Comparison of ENCODE assay signal across 12 mouse cellular contexts in genomic region chr10:83049174-83049780, GRCm38 (mm10).
DNase-seq lines count a peak whose midpoint lies in the region; ATAC-seq and TF ChIP-seq lines count a peak whose summit lies in the region.
"Had no signal": no experiment of that assay in that cellular context is flagged by ENCODE, and none has a peak within 500 bp of the region (broad histone marks: within the 10 kb centered on the region; RNA-seq: fewer than 3 reads in every experiment).

No protein-coding gene starts in this region.

- ATAC-seq in midbrain, embryonic 11.5 days (ENCODE audit: low FRiP score): 0 out of 2 replicates have a peak, but pooled peaks have one; percentile 50
- ATAC-seq: liver, embryonic 12.5 days had no signal

- peaks cover 4% of the 10 kb centered on the region; the same call in 1 of the 2 replicates for H3K36me3 ChIP-seq in hindbrain, embryonic 10.5 days
- H3K36me3 ChIP-seq in midbrain, embryonic 11.5 days (ENCODE audit: control insufficient read depth, insufficient read depth, low read length): no peaks in the 10 kb centered on the region
- H3K36me3 ChIP-seq: embryonic facial prominence, embryonic 12.5 days had no signal

- DNase-seq in layer of hippocampus, adult 2 months (ENCODE audit: low spot score in 2 of 2): peak in 1 of 2 experiments; percentile 38
- DNase-seq in layer of hippocampus, postnatal 14 days (ENCODE audit: low spot score in 2 of 2): no peak
- DNase-seq in hindbrain, embryonic 10.5 days (ENCODE audit: low spot score): no peak
- no peak for DNase-seq in midbrain, embryonic 11.5 days (ENCODE audit: low spot score, missing footprints)
- peak; percentile 39 for DNase-seq in right cerebral cortex, postnatal 14 days
- DNase-seq in thymus, adult 18-20 months: no peak
- no peak for DNase-seq in adrenal gland, postnatal 10 days
- DNase-seq in heart, adult 8-10 months (ENCODE audit: low spot score): no peak
- DNase-seq: kidney, postnatal 36 days had no signal

- 70% methylated on average over 12 of the region's 12 CpGs for WGBS in hindbrain, embryonic 10.5 days
- 62% methylated on average over 12 of the region's 12 CpGs for WGBS in midbrain, embryonic 11.5 days

- peak overlapping the region; percentile 0; the same call in 1 of the 2 replicates for H3K4me3 ChIP-seq in layer of hippocampus, adult 2 months
- no peak overlapping the region for H3K4me3 ChIP-seq in hindbrain, embryonic 10.5 days
- no peak overlapping the region for H3K4me3 ChIP-seq in midbrain, embryonic 11.5 days (ENCODE audit: low read depth, low read length)
- H3K4me3 ChIP-seq: embryonic facial prominence, embryonic 12.5 days; liver, embryonic 12.5 days; megakaryocyte, embryonic 14.5 days had no signal

- no peak overlapping the region for H3K9ac ChIP-seq in midbrain, embryonic 11.5 days (ENCODE audit: low read length)
- H3K9ac ChIP-seq: embryonic facial prominence, embryonic 12.5 days; liver, embryonic 12.5 days had no signal

- peaks cover 9% of the 10 kb centered on the region; the same call in 1 of the 2 replicates for H3K4me1 ChIP-seq in hindbrain, embryonic 10.5 days (replicated peaks)
- H3K4me1 ChIP-seq in midbrain, embryonic 11.5 days (ENCODE audit: control insufficient read depth, insufficient read depth, low read length): no peaks in the 10 kb centered on the region

- TF ChIP-seq CTCF in layer of hippocampus, adult 2 months (conservative IDR thresholded peaks at IDR 0.05): no peak

- H3K27ac ChIP-seq in layer of hippocampus, adult 2 months: peak overlapping the region; percentile 62; the same call in 1 of the 2 replicates
- H3K27ac ChIP-seq in hindbrain, embryonic 10.5 days: peak overlapping the region; percentile 53; the same call in 1 of the 2 replicates
- no peak overlapping the region for H3K27ac ChIP-seq in midbrain, embryonic 11.5 days (ENCODE audit: low read depth, low read length)
- H3K27ac ChIP-seq: embryonic facial prominence, embryonic 12.5 days; liver, embryonic 12.5 days had no signal

- H3K27me3 ChIP-seq in hindbrain, embryonic 10.5 days (ENCODE audit: insufficient read depth, poor library complexity, severe bottlenecking): no peaks in the 10 kb centered on the region
- no peaks in the 10 kb centered on the region for H3K27me3 ChIP-seq in midbrain, embryonic 11.5 days (ENCODE audit: control insufficient read depth, insufficient read depth, low read length)
- H3K27me3 ChIP-seq: embryonic facial prominence, embryonic 12.5 days; liver, embryonic 12.5 days; megakaryocyte, embryonic 14.5 days had no signal

- no peaks in the 10 kb centered on the region for H3K9me3 ChIP-seq in hindbrain, embryonic 10.5 days
- no peaks in the 10 kb centered on the region for H3K9me3 ChIP-seq in midbrain, embryonic 11.5 days (ENCODE audit: control insufficient read depth, low read length)
- H3K9me3 ChIP-seq: embryonic facial prominence, embryonic 12.5 days; liver, embryonic 12.5 days; megakaryocyte, embryonic 14.5 days had no signal

- no peak overlapping the region for H3K4me2 ChIP-seq in midbrain, embryonic 11.5 days
- H3K4me2 ChIP-seq: embryonic facial prominence, embryonic 12.5 days; liver, embryonic 12.5 days had no signal
